22 mouse cellular contexts compared by ENCODE assay signal in the genomic region with DNA sequence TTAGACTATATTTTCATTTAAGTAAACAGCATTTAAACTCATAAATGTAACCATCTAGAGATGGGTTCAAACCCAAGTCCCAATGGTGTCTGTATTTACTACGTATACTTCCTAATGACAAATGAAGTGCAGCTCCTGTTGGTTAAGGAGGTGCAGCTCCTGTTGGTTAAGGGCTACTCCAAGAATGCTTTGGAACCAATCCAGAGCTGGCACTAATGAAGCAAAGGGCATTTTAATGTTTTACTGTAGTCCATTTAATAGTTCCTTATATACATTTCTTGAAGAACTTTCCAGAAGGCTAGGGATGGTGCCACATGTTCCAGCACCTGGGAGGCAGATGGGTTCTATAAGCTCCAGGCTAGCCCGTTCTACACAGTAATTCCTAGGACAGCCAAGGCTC. TPM values are rescaled to one million over a fixed set of nuclear protein-coding genes. Genes with fewer than 3 reads are reported as not detected.
DNase-seq lines count a peak whose midpoint lies in the region; ATAC-seq and TF ChIP-seq lines count a peak whose summit lies in the region.
"Had no signal": no experiment of that assay in that cellular context is flagged by ENCODE, and none has a peak within 500 bp of the region (broad histone marks: within the 10 kb centered on the region; RNA-seq: fewer than 3 reads in every experiment).

No protein-coding gene starts in this region.

- ATAC-seq in kidney, embryonic 15.5 days (replicated peaks; ENCODE audit: low FRiP score), result no peak
- ATAC-seq in lung, postnatal 0 days, result no peak
- ATAC-seq: CD4-positive, CD25-positive, alpha-beta regulatory T cell, adult 4 months; forebrain, embryonic 14.5 days; forebrain, postnatal 0 days; hindbrain, embryonic 16.5 days had no signal

- no peaks in the 10 kb centered on the region for H3K36me3 ChIP-seq in kidney, embryonic 15.5 days
- no peaks in the 10 kb centered on the region for H3K36me3 ChIP-seq in lung, postnatal 0 days (ENCODE audit: insufficient read depth, low read length)
- H3K36me3 ChIP-seq: embryonic facial prominence, embryonic 12.5 days; embryonic facial prominence, embryonic 15.5 days; hindbrain, embryonic 10.5 days; hindbrain, embryonic 13.5 days had no signal

- H3K4me3 ChIP-seq in kidney, embryonic 15.5 days (replicated peaks), result no peak overlapping the region
- H3K4me3 ChIP-seq in lung, postnatal 0 days (ENCODE audit: low read depth, low read length), result no peak overlapping the region
- H3K4me3 ChIP-seq: embryonic facial prominence, embryonic 12.5 days; embryonic facial prominence, embryonic 15.5 days; hindbrain, embryonic 10.5 days; hindbrain, embryonic 13.5 days had no signal

- TF ChIP-seq CTCF in lung, postnatal 0 days (IDR thresholded peaks at IDR 0.05), result no peak

- H3K27ac ChIP-seq in kidney, embryonic 15.5 days, result no peak overlapping the region
- H3K27ac ChIP-seq in lung, postnatal 0 days (ENCODE audit: low read length), result no peak overlapping the region
- H3K27ac ChIP-seq: embryonic facial prominence, embryonic 12.5 days; embryonic facial prominence, embryonic 15.5 days; hindbrain, embryonic 10.5 days; hindbrain, embryonic 13.5 days had no signal

- no peaks in the 10 kb centered on the region for H3K9me3 ChIP-seq in kidney, embryonic 15.5 days (replicated peaks)
- H3K9me3 ChIP-seq in lung, postnatal 0 days (ENCODE audit: low read length), result no peaks in the 10 kb centered on the region
- H3K9me3 ChIP-seq: embryonic facial prominence, embryonic 12.5 days; embryonic facial prominence, embryonic 15.5 days; hindbrain, embryonic 10.5 days; hindbrain, embryonic 13.5 days had no signal

- H3K27me3 ChIP-seq in kidney, embryonic 15.5 days, result no peaks in the 10 kb centered on the region
- no peaks in the 10 kb centered on the region for H3K27me3 ChIP-seq in lung, postnatal 0 days (replicated peaks; ENCODE audit: insufficient read depth, low read length)
- H3K27me3 ChIP-seq: embryonic facial prominence, embryonic 12.5 days; embryonic facial prominence, embryonic 15.5 days; hindbrain, embryonic 13.5 days had no signal

- no peak overlapping the region for H3K4me2 ChIP-seq in kidney, embryonic 15.5 days
- H3K4me2 ChIP-seq in lung, postnatal 0 days (replicated peaks; ENCODE audit: low read depth, low read length), result no peak overlapping the region
- H3K4me2 ChIP-seq: embryonic facial prominence, embryonic 12.5 days; embryonic facial prominence, embryonic 15.5 days; heart, embryonic 11.5 days; hindbrain, embryonic 13.5 days had no signal

- no peak overlapping the region for H3K9ac ChIP-seq in kidney, embryonic 15.5 days
- no peak overlapping the region for H3K9ac ChIP-seq in lung, postnatal 0 days (replicated peaks; ENCODE audit: low read depth)
- H3K9ac ChIP-seq: embryonic facial prominence, embryonic 12.5 days; embryonic facial prominence, embryonic 15.5 days; forebrain, postnatal 0 days; hindbrain, embryonic 13.5 days had no signal

- 90% methylated on average over 2 of the region's 2 CpGs for WGBS in kidney, embryonic 15.5 days
- WGBS in lung, postnatal 0 days, result 74% methylated on average over 2 of the region's 2 CpGs

- H3K4me1 ChIP-seq in kidney, embryonic 15.5 days, result no peaks in the 10 kb centered on the region
- no peaks in the 10 kb centered on the region for H3K4me1 ChIP-seq in lung, postnatal 0 days (ENCODE audit: insufficient read depth, low read depth, low read length)
- H3K4me1 ChIP-seq: embryonic facial prominence, embryonic 15.5 days; hindbrain, embryonic 10.5 days; hindbrain, embryonic 13.5 days had no signal

- DNase-seq in kidney, adult 11 months, result peak; percentile 19
- peak; percentile 65 for DNase-seq in kidney, adult 9 months
- no peak for DNase-seq in kidney, adult 18-20 months
- peak; percentile 21 for DNase-seq in lung, postnatal 36 days
- no peak for DNase-seq in lung, postnatal 0 days (ENCODE audit: low spot score)
- DNase-seq: adrenal gland, adult 2 months; adrenal gland, postnatal 14 days; cerebellum, adult 11 months; cerebellum, adult 2 months; cerebellum, adult 9-11 months; cerebellum, postnatal 25 days; forebrain, postnatal 0 days; gastrocnemius, postnatal 25 days had no signal

- no peak for TF ChIP-seq EP300 in lung, postnatal 0 days (IDR thresholded peaks at IDR 0.05)

RNA-seq across cellular contexts. Expression of a gene that starts 20.3 kb away (rescaled TPM):
- 12.7 and 17.3 TPM in 2 replicates for polyA plus RNA-seq in kidney, embryonic 15.5 days (2015; fragmentation: Nextera tagmentation; extraction: Ambion mirVana)
- polyA plus RNA-seq in lung, postnatal 0 days (2015; fragmentation: Nextera tagmentation; extraction: Ambion mirVana), result 48.7 and 51.1 TPM in 2 replicates
- polyA plus RNA-seq: CD4-positive, CD25-positive, alpha-beta regulatory T cell, adult 4 months had no signal

Comparison
In these comparisons a context has a peak if more than half of its experiments do, and no peak if none do; other contexts are left out.
1. DNase-seq: peak in kidney, adult 11 months (single experiment), kidney, adult 9 months (single experiment) and lung, postnatal 36 days (single experiment); none in kidney, adult 18-20 months (single experiment) and lung, postnatal 0 days (single experiment).